Mouse (Mus musculus) G1E (cell line): ENCODE data around the gene Colec11. TPM values are rescaled to one million over a fixed set of nuclear protein-coding genes. Genes with fewer than 3 reads are reported as not detected.

Experiments used
- ATAC-seq: 2 replicates; pipeline ENCODE4 v1.8.0; 2016; ENCODE audit warnings: mild to moderate bottlenecking; ENCODE audit not compliant: insufficient number of reproducible peaks, poor library complexity, low FRiP score, severe bottlenecking; ENCODE audit errors: extremely low read depth
- DNase-seq: peaks from one replicate; pipeline ENCODE4 v3.0.0; 2012; ENCODE audit warnings: low spot score
- H3K27me3 ChIP-seq: 2 replicates; pipeline ENCODE4 v1.6.1; 2012; ENCODE audit warnings: mild to moderate bottlenecking, low read length, inconsistent platforms; ENCODE audit not compliant: insufficient read depth
- H3K36me3 ChIP-seq: replicated peaks from 2 replicates; pipeline ENCODE3; 2012; ENCODE audit warnings: mild to moderate bottlenecking, inconsistent platforms
- H3K4me1 ChIP-seq: 2 replicates; pipeline ENCODE4 v1.6.1; 2012; ENCODE audit warnings: low read depth, low read length, inconsistent platforms, mixed read lengths; ENCODE audit not compliant: insufficient read depth
- H3K4me3 ChIP-seq: 2 replicates; pipeline ENCODE4 v1.5.1; 2012; ENCODE audit warnings: low read depth, mild to moderate bottlenecking, inconsistent platforms, low read length, moderate library complexity, mixed read lengths
- H3K9me3 ChIP-seq: replicated peaks from 2 replicates; pipeline ENCODE4 v1.6.1; 2012; ENCODE audit warnings: inconsistent platforms
- CTCF ChIP-seq: IDR thresholded peaks from 2 replicates; pipeline ENCODE4 v1.5.1; 2012; ENCODE audit warnings: low read depth, low read length, inconsistent platforms, mixed read lengths
- GATA1 ChIP-seq: IDR thresholded peaks from 2 replicates; pipeline ENCODE4 v1.6.1; 2012; ENCODE audit warnings: borderline replicate concordance, low read length, inconsistent platforms, mixed read lengths
- GATA2 ChIP-seq: IDR thresholded peaks from 2 replicates; pipeline ENCODE4 v1.6.1; 2012; ENCODE audit warnings: low read depth, low read length, inconsistent platforms, borderline replicate concordance
- POLR2AphosphoS5 ChIP-seq: IDR thresholded peaks from 2 replicates; pipeline ENCODE4 v1.6.1; 2012; ENCODE audit warnings: low read depth, low read length, inconsistent platforms; ENCODE audit not compliant: insufficient replicate concordance
- TAL1 ChIP-seq: conservative IDR thresholded peaks from 2 replicates; pipeline ENCODE4 v1.6.1; 2012; ENCODE audit warnings: low read depth, low read length, inconsistent platforms, mixed read lengths
- polyA plus RNA-seq: library from polyadenylated mRNA; stranded (reverse); fragments of >175 nt; gene quantifications from 2 replicates; pipeline ENCODE4 v1.2.3, GENCODE M21; 2012
- total RNA-seq, 2 experiments: library from RNA; stranded (forward) in 1 of 2; stranded (reverse) in 1 of 2; fragments of 200-1000 nt in 1 of 2; fragments of >200 nt in 1 of 2; fragmentation: Nextera tagmentation in 1 of 2; gene quantifications; 2 replicates each; pipeline ENCODE4 v1.2.3; 2014 to 2017

Colec11 gene
- total and polyA plus RNA-seq, 3 experiments: 0.22 TPM; not detected in 2

DNA sequence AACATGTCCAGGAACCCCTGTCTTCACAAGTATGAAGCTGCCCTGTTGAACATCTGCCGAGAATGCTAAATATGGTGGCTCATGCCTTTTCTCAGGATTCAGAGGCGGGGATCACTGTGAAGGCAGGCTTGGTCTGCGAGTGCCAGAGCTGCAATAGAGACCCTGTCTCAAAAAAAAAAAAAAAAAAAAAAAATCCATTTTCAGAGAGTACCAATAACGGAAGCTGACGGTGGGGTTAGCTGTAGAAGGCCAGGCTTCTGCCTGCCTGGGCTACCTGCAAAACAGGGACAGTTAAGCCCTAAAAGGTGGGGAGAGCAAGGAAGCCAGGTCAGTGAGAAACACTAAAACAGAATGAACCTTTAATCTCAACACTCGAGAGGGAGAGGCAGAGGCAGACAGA lies 13.4 kb upstream of the Colec11 start:
- ATAC-seq (no peak), DNase-seq (no peak)
- H3K36me3 ChIP-seq: peaks cover 39% of the 10 kb centered on the region
- TF ChIP-seq TAL1 (no peak), CTCF (no peak), POLR2AphosphoS5 (no peak), GATA1 (no peak), GATA2 (no peak)
- peak overlapping the region; percentile 84 for H3K4me3 ChIP-seq
- H3K27me3 ChIP-seq: no peaks in the 10 kb centered on the region
- peaks cover 36% of the 10 kb centered on the region for H3K4me1 ChIP-seq
- no peaks in the 10 kb centered on the region for H3K9me3 ChIP-seq

DNA sequence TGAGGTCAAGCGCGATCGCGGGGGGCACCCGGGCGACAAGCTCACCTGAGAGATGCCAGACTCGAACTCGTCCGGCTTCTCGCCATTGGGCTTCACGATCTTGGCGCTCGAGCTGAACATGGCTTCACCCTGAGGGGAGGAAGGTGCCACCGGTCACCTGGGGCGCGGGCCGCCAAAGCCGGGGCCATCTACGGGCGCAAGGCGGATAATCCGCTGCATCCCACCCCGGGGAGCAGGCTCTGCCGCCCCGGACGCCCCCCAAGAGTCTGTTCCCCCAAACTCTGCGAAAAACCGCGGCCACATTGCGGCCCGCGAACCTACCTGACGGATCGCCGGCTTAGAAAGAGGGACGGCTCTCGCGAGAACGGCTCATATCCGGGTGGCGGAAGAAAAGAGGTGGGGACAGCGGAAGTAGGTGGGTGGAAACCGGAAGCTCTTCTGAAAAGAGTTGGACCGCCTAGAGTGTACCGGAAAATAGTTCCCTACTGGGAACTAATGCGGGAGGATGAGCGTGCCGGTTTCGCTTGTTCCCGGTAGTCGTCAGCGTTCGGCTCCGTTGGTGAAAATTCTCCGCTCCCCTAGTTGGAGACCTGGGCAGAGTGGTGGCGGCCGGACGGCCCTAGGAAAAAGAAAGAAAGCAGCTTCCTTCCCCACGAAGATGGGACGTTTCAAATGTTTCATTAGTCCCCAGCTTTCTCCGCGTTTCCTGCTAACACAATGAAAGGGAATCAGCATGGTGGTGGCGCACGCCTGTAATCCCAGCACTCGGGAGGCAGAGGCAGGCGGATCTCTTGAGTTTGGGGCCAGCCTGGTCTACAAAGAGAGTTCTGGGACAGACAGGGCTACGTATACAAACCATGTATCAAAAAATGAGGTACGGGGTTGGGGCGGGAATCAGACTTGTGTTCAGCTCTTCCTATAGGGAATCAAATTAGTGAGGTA lies 12.6 kb upstream of the Colec11 start, which contains the start of gene Rps7:
Gene Rps7, minus strand, starts transcription at position 419 of the 942 bp plus-strand sequence.
- Histone ChIP-seq H3K4me3 (peak within 1 kb of the TSS; percentile 84), H3K27me3 (no peaks in the 10 kb centered on the region), H3K4me1 (peaks cover 43% of the 10 kb centered on the region), H3K9me3 (no peaks in the 10 kb centered on the region), H3K36me3 (peaks cover 47% of the 10 kb centered on the region)
- no peak for TF ChIP-seq GATA1
- TF ChIP-seq CTCF: no peak
- peak; percentile 84; the same call in 1 of the 2 replicates for TF ChIP-seq POLR2AphosphoS5
- no peak for TF ChIP-seq TAL1
- TF ChIP-seq GATA2: no peak
- ATAC-seq: peak; percentile 85
- DNase-seq: peak; percentile 84

DNA sequence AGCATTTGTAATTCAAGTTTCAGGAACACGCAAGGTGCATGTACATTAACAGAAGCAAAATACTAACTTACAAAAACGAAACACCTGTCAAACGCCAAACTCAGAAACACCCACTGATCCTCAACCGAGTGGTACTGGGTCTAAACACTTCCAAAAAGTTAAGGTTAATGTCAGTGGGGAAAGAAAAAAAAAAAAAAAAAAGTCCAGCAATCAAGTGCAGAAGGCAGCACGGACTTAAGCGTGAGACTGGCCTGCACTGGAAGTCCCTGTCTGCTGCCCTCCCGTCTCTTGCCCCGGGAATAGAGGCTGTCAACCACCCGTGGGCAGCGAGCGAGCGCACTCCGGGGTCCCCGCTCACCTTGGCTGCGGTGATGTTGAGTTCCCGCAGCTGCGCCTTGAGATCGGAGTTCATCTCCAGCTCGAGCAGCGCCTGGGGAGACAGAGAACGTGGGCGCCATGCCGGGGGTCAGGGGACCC lies 11.9 kb upstream of the Colec11 start:
- Histone ChIP-seq H3K4me1 (peaks cover 50% of the 10 kb centered on the region), H3K36me3 (peaks cover 54% of the 10 kb centered on the region), H3K4me3 (peak overlapping the region; percentile 84), H3K27me3 (no peaks in the 10 kb centered on the region), H3K9me3 (no peaks in the 10 kb centered on the region)
- TF ChIP-seq POLR2AphosphoS5 (no peak), TAL1 (no peak)
- ATAC-seq (no peak), DNase-seq (no peak)

DNA sequence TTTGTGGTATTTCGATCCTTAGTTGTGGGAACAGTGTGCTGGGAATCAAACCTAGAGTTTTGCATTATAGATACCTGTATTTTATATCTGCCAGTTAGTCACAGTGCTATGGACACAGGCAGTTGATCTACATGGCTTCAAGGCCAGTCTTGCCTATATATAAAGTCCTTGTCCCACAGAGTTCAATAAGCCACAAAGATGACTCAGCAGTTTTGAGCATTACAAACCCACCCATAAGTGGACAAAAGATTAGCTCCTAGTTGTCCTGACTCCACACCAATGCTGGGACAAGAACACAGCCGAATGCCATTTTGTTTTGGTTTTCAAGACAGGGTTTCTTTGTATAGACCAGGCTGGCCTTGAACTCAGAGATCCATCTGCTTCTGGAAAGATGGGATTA lies 5.3 kb upstream of the Colec11 start:
- Histone ChIP-seq H3K27me3 (peaks cover 4% of the 10 kb centered on the region; the same call in 1 of the 2 replicates), H3K4me3 (no peak overlapping the region), H3K9me3 (no peaks in the 10 kb centered on the region), H3K4me1 (peaks cover 50% of the 10 kb centered on the region), H3K36me3 (peaks cover 54% of the 10 kb centered on the region)
- DNase-seq (no peak), ATAC-seq (peak; percentile 42; the same call in 1 of the 2 replicates)
- no peak for TF ChIP-seq GATA2
- peak; percentile 24; the same call in 1 of the 2 replicates for TF ChIP-seq POLR2AphosphoS5

- peaks cover 43% of the 10 kb centered on the region for H3K4me1 ChIP-seq
- DNase-seq: no peak
These were observed 3.9 kb upstream of the Colec11 start for GRCm38 (mm10) chr12:28627092-28627491.

GRCm38 (mm10) chr12:28625407-28625806 lies 2.2 kb upstream of the Colec11 start:
- no peaks in the 10 kb centered on the region for H3K9me3 ChIP-seq
- H3K27me3 ChIP-seq: peaks cover 21% of the 10 kb centered on the region
- H3K4me3 ChIP-seq: no peak overlapping the region
- peaks cover 23% of the 10 kb centered on the region for H3K36me3 ChIP-seq
- ATAC-seq (no peak), DNase-seq (no peak)
- peaks cover 35% of the 10 kb centered on the region for H3K4me1 ChIP-seq
- TF ChIP-seq POLR2AphosphoS5 (no peak), CTCF (no peak), GATA1 (no peak), GATA2 (no peak), TAL1 (no peak)

More at GRCm38 (mm10) chr12:28627092-28627491, 3.9 kb upstream of the Colec11 start:
- peaks cover 40% of the 10 kb centered on the region for H3K36me3 ChIP-seq
- no peak for ATAC-seq
- H3K27me3 ChIP-seq: peaks cover 11% of the 10 kb centered on the region; the same call in 1 of the 2 replicates
- no peak for TF ChIP-seq CTCF
- TF ChIP-seq TAL1: no peak
- no peak for TF ChIP-seq GATA2
- no peak for TF ChIP-seq GATA1
- no peak; the same call in 1 of the 2 replicates for TF ChIP-seq POLR2AphosphoS5
- no peaks in the 10 kb centered on the region for H3K9me3 ChIP-seq
- no peak overlapping the region for H3K4me3 ChIP-seq
